Mouse (Mus musculus) granulocyte monocyte progenitor cell, adult 5-6 weeks (primary cell): ENCODE results near the gene Slc29a4. TPM values are rescaled to one million over a fixed set of nuclear protein-coding genes. Genes with fewer than 3 reads are reported as not detected.
A peak's percentile ranks its signal among the peaks of the same experiment; 100 is the strongest.

Experiments used
- ATAC-seq: replicated peaks from 2 replicates; pipeline ENCODE4 v1.8.0; 2016; ENCODE audit warnings: mild to moderate bottlenecking, moderate TSS enrichment, inconsistent platforms; ENCODE audit not compliant: poor library complexity, severe bottlenecking
- total RNA-seq, 2 experiments: library from RNA; stranded (forward) in 1 of 2; stranded (reverse) in 1 of 2; fragments of 200-712, 200-1000 nt in 1 of 2; fragments of >200 nt in 1 of 2; fragmentation: Nextera tagmentation in 1 of 2; gene quantifications; 2 replicates each; pipeline ENCODE4 v1.2.3; 2014 to 2017

Gene Slc29a4
- total RNA-seq, 2 experiments from 2014 or later, result not detected

DNA sequence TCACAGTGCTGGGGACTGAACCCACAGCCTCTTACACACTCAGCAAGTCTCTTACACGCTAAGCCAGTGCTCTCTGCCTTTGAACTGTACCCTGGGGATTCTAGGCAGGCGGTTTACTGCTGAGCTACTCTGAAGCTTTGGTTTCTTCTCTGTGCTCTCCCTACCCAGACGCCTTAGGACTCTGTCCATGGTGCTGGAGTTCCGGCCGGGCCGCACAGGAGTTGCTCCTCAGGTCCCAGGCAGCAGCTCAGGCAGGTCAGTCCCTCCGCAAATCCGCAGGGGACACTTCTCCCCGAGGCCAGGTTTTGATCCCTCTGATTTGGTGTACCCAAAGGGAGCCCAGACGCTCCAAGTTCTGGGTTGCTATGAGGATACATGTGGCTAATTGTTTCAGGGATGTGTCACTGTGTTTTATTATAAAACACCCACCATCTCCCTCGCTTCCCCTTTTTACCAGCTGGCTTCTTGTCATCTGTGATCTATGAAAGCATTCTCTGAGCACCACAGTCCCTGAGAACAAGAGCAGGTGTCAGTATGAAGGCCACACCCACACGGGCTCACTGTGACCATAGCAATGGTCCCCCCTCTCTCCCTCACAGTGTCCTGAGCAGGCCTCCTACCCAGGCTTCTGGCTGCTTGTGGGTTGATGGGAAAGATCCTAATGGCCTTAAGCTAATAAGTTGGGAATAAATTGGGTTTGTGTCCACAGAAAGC lies 2.5 kb downstream of the Slc29a4 start:
- peak; percentile 65 for ATAC-seq

DNA sequence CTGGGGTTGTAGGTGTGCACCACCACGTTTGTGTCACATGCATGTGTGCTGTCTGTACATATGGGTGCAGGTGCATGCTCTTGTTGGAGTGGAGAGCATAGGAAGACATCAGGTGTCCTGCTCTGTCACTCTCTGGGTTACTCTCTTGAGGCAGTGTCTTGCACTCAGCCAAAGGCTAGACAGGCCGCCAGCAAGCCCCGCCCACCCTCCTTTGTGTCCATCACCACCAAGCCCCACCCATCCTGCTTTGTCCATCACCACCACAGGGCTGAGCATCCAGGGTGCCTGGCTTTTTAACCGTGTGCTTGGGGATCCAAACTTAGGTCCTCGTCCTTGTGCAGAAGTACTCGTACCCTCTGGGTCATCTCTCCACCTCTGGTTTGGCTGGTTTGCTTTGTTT lies 3.9 kb downstream of the Slc29a4 start:
- no peak for ATAC-seq

DNA sequence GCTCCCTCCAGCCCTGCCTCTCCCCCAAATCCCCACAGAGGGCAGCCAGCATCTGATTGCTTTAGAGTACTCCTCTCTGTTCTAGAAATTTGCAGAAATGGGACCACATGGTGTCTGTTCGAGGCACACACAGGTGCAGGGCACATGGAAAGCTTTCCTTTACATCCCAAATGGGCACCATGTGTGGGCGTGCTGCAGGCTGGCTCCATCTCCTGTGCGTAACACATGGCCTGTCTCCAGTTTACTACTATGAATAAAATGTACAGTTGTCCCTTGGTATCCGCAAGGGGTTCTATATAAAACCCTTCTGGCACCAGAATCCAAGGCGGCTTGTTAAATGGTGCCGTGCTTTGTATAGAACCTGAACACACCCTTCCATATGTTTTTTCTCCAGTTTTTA lies 4.6 kb downstream of the Slc29a4 start:
- ATAC-seq, result no peak

DNA sequence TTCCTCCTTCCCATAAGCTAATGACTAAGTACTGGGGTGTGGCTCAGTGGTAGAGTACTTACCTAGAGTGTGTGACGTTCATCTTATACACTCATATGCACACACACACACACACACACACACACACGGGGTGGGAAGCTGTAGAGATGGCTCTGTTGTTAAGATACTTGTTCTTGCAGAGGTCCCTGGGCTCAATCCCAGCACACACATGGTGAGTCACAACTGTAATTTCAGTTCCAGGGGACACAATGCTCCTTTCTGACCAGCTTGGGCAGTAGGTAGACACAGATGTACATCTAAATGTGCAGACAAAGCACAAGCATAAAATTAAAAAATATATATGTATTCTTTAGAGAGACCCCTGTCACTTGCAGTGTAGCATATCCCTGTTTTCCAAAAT lies 5.4 kb downstream of the Slc29a4 start:
- ATAC-seq, result no peak

DNA sequence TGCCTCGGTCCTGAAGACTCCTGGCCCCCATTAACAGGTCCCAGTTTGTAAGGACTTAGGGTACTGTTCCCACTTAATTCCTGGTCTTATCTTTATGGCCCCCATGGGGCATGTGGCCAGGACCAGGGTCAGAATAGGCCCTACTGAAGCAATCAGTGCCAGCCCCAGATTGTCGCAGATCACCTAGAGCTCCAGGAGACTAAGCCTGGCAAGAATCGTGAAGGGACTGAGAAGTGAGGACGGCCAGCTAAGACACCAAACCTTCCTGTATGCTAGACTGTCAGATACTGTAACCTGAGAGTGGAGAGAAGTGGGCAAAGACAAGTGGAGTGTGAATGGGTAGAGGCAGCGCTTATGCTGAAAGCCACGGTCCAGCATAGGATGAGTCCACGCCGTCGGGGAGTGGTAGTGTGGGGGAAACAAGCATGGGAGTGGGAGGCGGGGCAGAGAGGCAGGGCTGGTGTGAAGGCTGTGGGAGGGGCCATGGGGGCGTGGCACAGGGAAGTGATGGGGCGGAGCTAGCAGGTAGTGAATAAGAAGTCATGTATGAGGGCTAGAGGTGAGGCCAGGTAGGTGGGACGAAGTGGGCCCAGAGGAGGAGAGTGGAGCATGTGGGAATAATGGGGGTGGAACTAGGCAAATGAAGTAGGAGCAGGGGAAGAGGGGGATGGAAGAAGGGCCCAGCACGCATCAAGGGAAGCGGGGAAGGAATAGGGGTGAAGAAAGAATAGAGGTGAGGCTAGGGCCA lies 8.7 kb downstream of the Slc29a4 start:
- ATAC-seq, result peak; percentile 34

DNA sequence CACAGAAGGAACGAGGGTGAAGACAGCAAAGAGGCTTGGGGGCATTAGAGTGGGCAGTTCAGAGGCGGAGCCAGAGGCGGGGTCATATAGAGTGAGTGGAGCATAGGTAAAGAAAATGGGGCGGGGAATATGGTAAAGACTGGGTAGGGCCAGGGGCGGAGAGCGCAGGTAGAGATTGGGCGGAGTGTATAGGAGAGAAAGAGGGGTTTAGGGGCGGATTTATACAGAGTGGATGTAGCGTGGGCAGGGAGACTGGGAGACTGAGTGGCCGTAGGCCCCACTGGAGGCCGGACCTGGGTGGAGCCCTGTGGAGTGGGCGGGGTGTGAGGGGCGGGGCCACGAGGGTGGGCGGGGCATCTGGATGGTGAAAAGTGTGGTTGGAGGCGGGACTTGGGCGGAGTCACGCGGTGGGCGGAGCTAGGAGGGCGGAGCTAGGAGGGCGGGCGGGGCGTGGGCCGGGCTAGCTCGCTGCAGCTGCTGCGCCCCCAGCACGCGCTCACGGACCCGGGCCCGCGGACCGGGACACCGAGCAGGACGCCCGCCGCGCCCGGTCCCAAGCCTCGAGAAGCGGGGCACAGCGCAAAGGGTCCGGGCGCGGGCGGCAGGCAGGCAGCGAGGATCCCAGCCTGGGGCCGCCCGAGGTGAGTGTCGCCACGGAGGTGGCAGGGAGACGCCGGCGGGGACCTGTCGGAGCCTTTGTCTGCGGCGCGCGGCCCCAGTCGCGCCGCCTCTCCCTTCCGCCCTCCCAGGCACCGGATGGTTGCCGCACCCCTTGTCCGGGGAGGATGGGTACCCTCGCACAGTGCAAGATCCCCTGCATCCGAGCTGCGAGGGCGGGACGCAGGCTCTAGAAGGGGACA lies 9.6 kb downstream of the Slc29a4 start:
- ATAC-seq, result peak; percentile 56

DNA sequence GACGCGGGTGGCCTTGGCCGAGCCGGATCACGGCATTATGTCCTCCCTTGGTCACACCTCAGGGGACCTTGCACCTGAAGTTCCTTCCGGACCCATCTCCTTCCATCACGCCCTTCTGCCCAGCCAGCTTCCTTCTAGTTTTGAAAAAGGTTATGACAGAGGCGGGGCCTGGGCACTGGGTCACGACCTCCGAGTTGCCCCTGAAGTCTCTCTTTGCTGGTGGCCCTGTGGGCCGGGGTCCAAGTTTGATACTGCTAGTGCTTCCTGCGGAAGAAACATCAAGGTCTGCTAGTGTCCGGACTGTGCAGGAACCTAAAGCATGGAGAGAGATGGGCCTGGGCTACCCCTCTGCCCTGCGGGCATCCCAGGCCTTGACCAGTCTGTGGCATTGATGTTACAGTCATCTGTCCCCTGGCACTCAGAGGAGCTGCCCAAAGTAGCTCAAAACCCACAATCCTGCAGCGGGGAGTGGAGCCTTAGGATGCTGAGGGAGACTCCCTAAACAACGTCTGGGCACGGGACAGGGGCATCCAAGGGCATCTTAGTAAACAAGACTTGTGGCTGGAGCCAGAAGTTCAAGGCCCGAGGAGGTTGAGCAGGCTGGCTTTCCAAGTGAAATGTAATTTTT lies 10.3 kb downstream of the Slc29a4 start:
- no peak for ATAC-seq

DNA sequence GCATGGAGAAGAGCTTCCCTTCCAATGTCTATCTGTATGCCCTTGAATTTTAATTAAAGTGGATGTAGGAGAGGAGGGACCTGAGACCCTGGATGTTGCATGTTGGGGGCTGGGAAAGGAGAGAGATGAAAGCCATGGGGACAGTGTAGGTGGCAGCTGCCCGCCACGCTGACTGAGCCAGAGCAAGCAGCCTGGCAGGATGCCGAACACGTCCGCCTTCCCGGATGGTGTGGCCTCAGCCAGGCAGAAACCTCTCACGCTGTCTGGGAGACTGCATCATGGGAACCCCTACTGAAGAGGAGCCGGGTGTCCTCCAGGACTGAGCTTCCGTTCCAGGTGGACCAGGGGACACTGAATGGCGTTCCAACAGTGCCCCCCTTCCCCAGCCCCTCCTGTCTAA lies 11.3 kb downstream of the Slc29a4 start:
- no peak for ATAC-seq

DNA sequence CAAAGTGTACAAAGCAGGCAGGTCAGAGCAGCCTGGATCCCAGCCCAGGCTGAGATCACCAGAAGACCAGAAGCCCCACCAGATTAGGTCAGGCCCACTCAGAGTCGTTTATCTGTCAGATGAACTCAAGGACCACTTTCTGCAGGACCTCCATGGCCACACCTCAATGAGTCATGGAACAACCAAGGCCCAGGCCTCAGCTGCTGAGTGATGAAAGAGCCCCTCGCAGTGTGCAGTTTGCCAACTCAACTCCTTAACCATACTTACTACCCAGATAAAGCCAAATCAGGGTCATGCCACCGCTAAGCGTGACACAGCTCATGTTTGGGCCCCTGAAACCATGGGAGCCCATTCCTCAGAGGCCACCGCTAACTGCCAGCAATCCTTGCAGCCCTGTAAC lies 15.4 kb downstream of the Slc29a4 start:
- no peak for ATAC-seq

DNA sequence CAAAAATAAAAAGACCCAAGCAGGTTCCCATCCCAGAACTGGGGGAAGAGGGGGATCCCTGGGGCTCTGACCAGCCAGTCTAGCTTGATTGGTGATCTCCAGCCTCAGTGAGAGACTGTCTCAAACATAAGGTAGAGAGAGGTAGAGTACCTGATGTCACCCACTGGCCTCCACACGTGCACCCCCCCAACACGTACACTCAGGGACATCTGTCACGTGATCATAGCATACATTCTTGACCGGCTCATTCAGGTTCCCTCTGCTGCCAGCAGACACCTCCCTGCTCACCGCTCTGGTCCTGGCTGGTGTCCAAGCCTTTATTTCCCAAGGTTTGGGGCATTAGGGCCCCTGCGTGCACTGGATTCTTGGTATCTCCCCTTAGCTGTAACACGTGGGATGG lies 17.1 kb downstream of the Slc29a4 start:
- ATAC-seq, result no peak

DNA sequence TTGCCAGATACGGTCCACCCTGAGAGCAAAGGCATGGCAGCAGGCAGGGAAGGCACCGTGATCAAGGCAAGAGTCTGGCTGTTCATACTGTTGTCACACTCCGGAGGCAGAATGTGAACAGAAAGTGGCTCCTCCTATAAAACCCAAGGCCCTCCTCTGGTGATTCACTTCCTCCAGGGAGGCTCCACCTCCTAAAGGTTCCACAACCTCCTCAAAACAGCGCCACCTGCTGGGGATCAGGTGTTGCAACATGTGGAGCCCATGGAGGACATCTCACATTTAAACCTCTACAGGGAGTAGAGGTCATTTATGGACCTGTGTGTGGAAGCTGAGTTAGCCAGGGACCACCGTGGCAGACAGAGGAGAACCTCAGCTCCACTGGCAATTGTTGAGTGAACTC lies 20.1 kb downstream of the Slc29a4 start:
- ATAC-seq, result no peak

DNA sequence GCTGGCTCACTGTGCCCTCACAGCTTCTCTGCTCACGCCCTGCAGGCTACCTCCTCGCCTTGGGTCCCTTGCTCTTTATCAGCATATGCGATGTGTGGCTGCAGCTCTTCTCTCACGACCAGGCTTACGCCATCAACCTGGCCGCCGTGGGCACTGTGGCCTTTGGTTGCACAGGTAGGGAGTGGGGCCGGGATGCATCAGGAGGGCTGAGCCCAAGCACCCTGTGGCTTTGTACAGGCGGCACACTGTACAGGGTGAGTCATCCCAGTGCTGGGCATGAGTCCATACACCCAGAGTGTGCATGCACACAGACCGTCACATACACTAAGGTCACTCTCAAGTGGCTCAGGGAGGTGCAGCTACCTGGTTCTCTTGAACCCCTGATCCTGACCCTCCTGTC lies 21.7 kb downstream of the Slc29a4 start:
- ATAC-seq, result no peak

DNA sequence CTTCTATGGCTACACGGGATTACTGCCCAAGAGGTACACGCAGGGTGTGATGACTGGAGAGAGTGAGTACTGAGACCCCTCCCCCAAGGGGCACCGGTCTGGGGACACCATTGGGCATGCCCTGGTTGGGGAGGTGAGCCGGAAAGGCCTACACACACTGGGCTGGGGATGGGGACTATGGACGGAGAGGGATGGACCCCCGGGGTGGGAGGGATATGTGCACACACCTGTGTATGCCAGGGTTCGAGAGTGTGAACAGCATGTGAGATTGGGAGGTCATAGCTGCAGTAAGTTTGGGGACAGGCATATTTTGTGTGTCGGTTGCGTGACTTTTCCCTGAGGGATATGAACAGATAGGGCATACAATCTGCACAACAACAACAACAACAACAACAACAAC lies 22.7 kb downstream of the Slc29a4 start:
- no peak for ATAC-seq

DNA sequence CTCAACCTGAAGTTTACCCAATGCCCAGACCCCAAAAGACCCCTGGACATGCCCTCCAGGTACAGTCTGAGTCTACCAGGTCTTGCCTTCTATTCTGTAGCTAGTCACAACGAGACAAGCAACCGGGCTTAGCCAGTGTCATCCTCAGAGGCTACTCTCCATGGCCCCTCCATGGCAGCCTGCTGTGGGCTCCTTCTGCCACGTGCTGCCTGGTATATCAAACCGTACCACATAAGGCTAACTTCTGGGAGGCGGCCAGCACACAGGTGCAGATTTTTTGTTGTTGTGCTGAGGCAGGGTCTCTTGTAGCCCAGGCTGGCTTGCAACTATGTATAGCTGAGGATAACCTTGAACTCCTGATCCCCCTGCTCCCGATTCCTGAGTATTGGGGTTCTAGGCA lies 23.7 kb downstream of the Slc29a4 start:
- no peak for ATAC-seq

DNA sequence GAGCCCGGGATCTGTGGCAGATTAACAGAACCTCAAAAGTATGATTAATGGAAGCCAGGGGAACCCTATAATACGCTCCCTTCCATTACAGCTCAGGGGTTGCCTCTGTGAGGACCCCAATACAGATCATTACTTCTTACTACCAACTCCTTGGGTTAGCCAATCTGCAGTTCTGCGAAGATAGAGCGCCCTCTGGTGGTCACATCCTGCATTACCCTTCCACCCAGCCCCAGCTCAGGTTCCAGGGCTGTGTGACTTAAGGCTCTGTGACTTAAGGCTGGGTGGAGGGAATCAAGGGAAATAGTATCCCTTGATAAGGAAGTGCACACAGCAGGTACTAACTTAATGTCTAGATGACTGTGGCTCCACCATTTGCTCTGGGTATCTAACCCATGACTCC lies 25.7 kb downstream of the Slc29a4 start:
- ATAC-seq, result peak; percentile 63

DNA sequence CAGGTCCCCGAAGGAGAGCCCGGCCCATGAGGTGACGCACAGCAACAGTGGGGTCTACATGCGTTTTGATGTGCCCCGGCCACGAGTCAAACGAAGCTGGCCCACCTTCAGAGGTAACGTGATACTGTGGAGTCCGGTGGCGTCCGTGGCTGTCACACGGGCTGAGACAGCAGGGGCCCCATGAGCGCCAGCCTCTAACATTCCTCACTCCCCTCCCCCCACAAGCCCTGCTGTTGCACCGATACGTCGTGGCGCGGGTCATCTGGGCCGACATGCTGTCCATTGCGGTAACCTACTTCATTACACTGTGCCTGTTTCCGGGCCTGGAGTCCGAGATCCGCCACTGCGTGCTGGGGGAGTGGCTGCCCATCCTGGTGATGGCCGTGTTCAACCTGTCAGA lies 26.2 kb downstream of the Slc29a4 start:
- no peak for ATAC-seq

DNA sequence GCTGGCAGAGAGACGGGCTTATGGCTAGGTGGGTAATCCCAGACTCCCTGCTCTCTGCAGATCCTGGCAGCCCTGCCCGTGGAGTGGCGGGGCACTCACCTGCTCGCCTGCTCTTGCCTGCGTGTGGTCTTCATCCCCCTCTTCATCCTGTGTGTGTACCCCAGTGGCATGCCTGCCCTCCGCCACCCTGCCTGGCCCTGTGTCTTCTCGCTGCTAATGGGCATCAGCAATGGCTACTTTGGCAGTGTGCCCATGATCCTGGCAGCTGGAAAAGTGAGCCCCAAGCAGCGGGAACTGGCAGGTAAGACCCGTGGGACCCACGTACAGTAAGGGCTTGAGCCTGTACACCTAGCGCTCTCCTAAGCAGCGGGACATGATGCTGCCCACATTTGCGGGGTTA lies 27.6 kb downstream of the Slc29a4 start:
- ATAC-seq, result no peak

DNA sequence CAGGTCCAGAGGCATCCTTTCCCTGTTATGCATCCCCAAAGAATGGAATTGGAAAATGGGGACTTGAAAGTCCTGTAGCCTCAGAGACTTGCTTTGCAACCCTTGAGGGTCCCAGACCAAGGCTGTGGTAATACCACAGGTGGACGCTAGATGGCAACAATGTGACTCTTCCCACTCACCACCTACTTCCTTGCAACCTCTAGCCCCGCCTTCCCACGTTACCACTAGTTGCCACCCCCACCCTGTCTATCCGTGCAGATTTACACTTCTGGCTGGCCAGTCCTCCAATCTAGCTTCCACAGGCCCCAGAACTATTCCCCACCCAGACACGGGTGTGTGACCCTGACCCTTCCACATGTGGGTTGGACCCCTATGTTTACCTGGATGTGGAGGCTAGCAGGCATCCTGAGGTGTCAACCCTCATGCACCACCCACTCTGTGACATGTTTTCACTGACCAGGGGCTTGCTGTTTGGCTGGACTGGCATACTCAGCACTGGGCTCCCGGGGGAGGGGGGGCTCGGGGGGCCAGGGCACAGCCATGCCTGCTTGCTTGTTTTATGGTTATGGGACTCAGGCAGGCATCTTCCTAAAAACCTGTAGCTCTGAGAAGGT lies 31.3 kb downstream of the Slc29a4 start:
- peak; percentile 88 for ATAC-seq

DNA sequence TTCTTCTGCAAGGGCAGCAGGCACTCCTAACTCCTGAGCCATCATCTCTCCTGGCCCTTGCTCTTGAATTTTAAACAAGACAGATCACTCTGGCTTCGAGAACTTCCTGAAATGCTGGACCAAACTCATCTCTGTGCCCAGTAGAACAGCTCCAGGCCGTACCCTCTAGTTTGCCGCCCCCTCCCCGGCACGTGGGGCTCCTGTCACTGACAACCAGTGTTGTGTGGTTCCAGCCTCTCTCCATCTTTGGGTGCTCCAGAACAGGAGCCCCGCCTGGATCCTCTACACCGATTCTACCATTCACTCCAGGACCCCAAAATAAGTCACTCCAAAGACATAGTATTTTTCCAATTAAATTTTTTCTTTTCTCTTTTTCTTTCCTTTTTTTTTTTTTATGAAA lies 32.0 kb downstream of the Slc29a4 start:
- no peak for ATAC-seq

DNA sequence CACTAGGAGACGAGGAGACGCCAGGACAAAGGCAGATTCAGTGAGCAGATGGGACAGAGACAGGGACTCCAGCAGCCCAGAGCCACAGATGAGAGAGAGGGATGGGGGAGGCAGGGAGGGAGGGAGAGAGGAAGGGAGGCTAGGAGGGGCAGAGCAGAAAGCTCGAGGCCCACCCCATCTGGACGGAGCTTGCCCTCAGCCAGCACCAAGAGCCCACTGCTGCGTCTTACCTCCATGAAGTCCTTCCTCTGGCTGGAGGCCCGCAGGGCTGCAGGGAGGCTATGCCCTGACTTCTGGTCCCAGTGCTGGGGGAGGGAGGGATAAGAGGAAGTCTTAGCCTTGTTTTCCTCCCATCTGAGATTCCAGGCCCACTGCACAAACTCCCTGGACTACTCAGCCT lies 34.4 kb downstream of the Slc29a4 start:
- ATAC-seq, result no peak
